Mouse (Mus musculus): Measurements from ENCODE around the gene Tnfrsf14.

Tnfrsf14 gene

GRCm38 (mm10) chr4:154928395-154929087 is at the start of gene Tnfrsf14:
Gene Tnfrsf14, minus strand, starts transcription at chr4:154928563.
- in situ Hi-C loops (cut with MboI), result no loop called here

GRCm38 (mm10) chr4:154974163-154974611 is 45.8 kb upstream of the Tnfrsf14 start:
- in situ Hi-C loops (cut with MboI), result no loop called here

GRCm38 (mm10) chr4:154972546-154972945 is 44.2 kb upstream of the Tnfrsf14 start:
- in situ Hi-C loops (cut with MboI), result no loop called here

- in situ Hi-C loops (cut with MboI), result loop anchor here (10.0 kb wide), 1 partner anchor 118 kb away; the partner anchor contains the start of genes Morn1 and Rer1
Observed at GRCm38 (mm10) chr4:154967173-154967572, 38.8 kb upstream of the Tnfrsf14 start.

GRCm38 (mm10) chr4:154965856-154966255 is 37.5 kb upstream of the Tnfrsf14 start:
- in situ Hi-C loops (cut with MboI), result loop anchor here (10.0 kb wide), 1 partner anchor 119 kb away; the partner anchor contains the start of genes Morn1 and Rer1

- in situ Hi-C loops (cut with MboI), result loop anchor here (10.0 kb wide), 1 partner anchor 120 kb away; the partner anchor contains the start of genes Morn1 and Rer1
Observed at GRCm38 (mm10) chr4:154964581-154965235, 36.3 kb upstream of the Tnfrsf14 start.

GRCm38 (mm10) chr4:154963901-154964580 is 35.7 kb upstream of the Tnfrsf14 start, which contains the start of gene Pank4:
Gene Pank4, plus strand, starts transcription at chr4:154964123.
- in situ Hi-C loops (cut with MboI), result loop anchor here (10.0 kb wide), 1 partner anchor 121 kb away; the partner anchor contains the start of genes Morn1 and Rer1

- in situ Hi-C loops (cut with MboI), result loop anchor here (10.0 kb wide), 1 partner anchor 121 kb away; the partner anchor contains the start of genes Morn1 and Rer1
Observed at GRCm38 (mm10) chr4:154963190-154963836, 35.0 kb upstream of the Tnfrsf14 start.

- in situ Hi-C loops (cut with MboI), result loop anchor here (10.0 kb wide), 1 partner anchor 122 kb away; the partner anchor contains the start of genes Morn1 and Rer1
Observed at GRCm38 (mm10) chr4:154962683-154963082, 34.3 kb upstream of the Tnfrsf14 start.

- in situ Hi-C loops (cut with MboI), result loop anchor here (10.0 kb wide), 1 partner anchor 123 kb away; the partner anchor contains the start of genes Morn1 and Rer1
Observed at GRCm38 (mm10) chr4:154961911-154962310, 33.5 kb upstream of the Tnfrsf14 start.

GRCm38 (mm10) chr4:154961226-154961738 is 32.9 kb upstream of the Tnfrsf14 start:
- in situ Hi-C loops (cut with MboI), result loop anchor here (10.0 kb wide), 1 partner anchor 124 kb away; the partner anchor contains the start of genes Morn1 and Rer1

- in situ Hi-C loops (cut with MboI), result loop anchor here (10.0 kb wide), 1 partner anchor 124 kb away; the partner anchor contains the start of genes Morn1 and Rer1
Observed at GRCm38 (mm10) chr4:154960690-154961225, 32.4 kb upstream of the Tnfrsf14 start, which contains the start of gene Hes5. Gene Hes5, plus strand, starts transcription at chr4:154960923.

GRCm38 (mm10) chr4:154960021-154960689 is 31.8 kb upstream of the Tnfrsf14 start:
- in situ Hi-C loops (cut with MboI), result loop anchor here (10.0 kb wide), 1 partner anchor 125 kb away; the partner anchor contains the start of genes Morn1 and Rer1

GRCm38 (mm10) chr4:154958621-154959020 is 30.3 kb upstream of the Tnfrsf14 start:
- in situ Hi-C loops (cut with MboI), result no loop called here

- in situ Hi-C loops (cut with MboI), result no loop called here
Observed at GRCm38 (mm10) chr4:154958171-154958570, 29.8 kb upstream of the Tnfrsf14 start.

GRCm38 (mm10) chr4:154957289-154957993 is 29.1 kb upstream of the Tnfrsf14 start:
- in situ Hi-C loops (cut with MboI), result no loop called here

GRCm38 (mm10) chr4:154956604-154957003 is 28.2 kb upstream of the Tnfrsf14 start:
- in situ Hi-C loops (cut with MboI), result no loop called here

- in situ Hi-C loops (cut with MboI), result no loop called here
Observed at GRCm38 (mm10) chr4:154952461-154953241, 24.3 kb upstream of the Tnfrsf14 start.
